In genomic region chr11:79290473-79290872, GRCm38 (mm10) we compare ENCODE assay signal across 8 mouse cellular contexts. TPM values are rescaled to one million over a fixed set of nuclear protein-coding genes. Genes with fewer than 3 reads are reported as not detected.
DNase-seq lines count a peak whose midpoint lies in the region; ATAC-seq lines count a peak whose summit lies in the region.

No protein-coding gene starts in this region.

- peak; percentile 49 for DNase-seq in gastrocnemius, adult 18-20 months (ENCODE audit: low spot score)
- DNase-seq in gastrocnemius, postnatal 10 days, result no peak
- DNase-seq in right cerebral cortex, postnatal 4 days, result peak; percentile 27
- DNase-seq in right cerebral cortex, postnatal 25 days, result no peak
- DNase-seq in fibroblast of lung, adult 2 months (ENCODE audit: low read depth), result peak; percentile 71
- DNase-seq in lung, postnatal 10 days, result peak; percentile 75
- DNase-seq in cerebellum, adult 11-12 months, result no peak

- ATAC-seq in frontal cortex, adult (ENCODE audit: low TSS enrichment), result no peak

RNA-seq across cellular contexts. Expression of gene Gm9964, which starts 6.2 kb away (rescaled TPM):
- not detected for total RNA-seq in gastrocnemius, adult 18-20 months (2021)
- total RNA-seq in gastrocnemius, postnatal 10 days (2021), result not detected

RNA-seq across cellular contexts. Expression of gene Wsb1, which starts 36.0 kb away (rescaled TPM):
- 10 to 100 TPM in 1 of 2 experiments, 1 to 10 TPM in 1; 6.7 to 10.3 TPM for total RNA-seq in gastrocnemius, adult 18-20 months (2021)
- total RNA-seq in gastrocnemius, postnatal 10 days (2021), result 10 to 100 TPM; 32.1 to 44.6 TPM

RNA-seq across cellular contexts. Expression of gene Nf1, which starts 49.0 kb away (rescaled TPM):
- total RNA-seq in gastrocnemius, adult 18-20 months (2021), result 10 to 100 TPM; 13.9 to 18.6 TPM
- 10 to 100 TPM; 29.7 to 36.9 TPM for total RNA-seq in gastrocnemius, postnatal 10 days (2021)

Comparison
In these comparisons a context has a peak if more than half of its experiments do, and no peak if none do; other contexts are left out.
1. DNase-seq: peak in gastrocnemius, adult 18-20 months (single experiment), right cerebral cortex, postnatal 4 days (single experiment), fibroblast of lung, adult 2 months (single experiment) and lung, postnatal 10 days (single experiment); none in gastrocnemius, postnatal 10 days (single experiment), right cerebral cortex, postnatal 25 days (single experiment) and cerebellum, adult 11-12 months (single experiment).